Mouse (Mus musculus) MEL (cell line): Measurements from ENCODE around the gene St7. TPM values are rescaled to one million over a fixed set of nuclear protein-coding genes. Genes with fewer than 3 reads are reported as not detected.

Experiments
- DNase-seq: peaks from one replicate; pipeline ENCODE4 v3.0.0; 2011; ENCODE audit warnings: low read depth, low spot score
- H3K27ac ChIP-seq: 2 replicates; pipeline ENCODE4 v1.5.1; 2012; ENCODE audit warnings: low read depth, mild to moderate bottlenecking, control low read depth, low read length, moderate library complexity; ENCODE audit not compliant: control insufficient read depth
- H3K27me3 ChIP-seq, 2 experiments: fragments of 150-350 bp in 1 of 2; sonication (generic) in 1 of 2; 2 replicates each; pipeline ENCODE4 v1.6.1; 2012; ENCODE audit warnings: low read length in 2 of 2, mild to moderate bottlenecking in 2 of 2, improper control_type of control experiment in 1 of 2, moderate library complexity in 1 of 2; ENCODE audit not compliant: insufficient read depth in 2 of 2, control insufficient read depth in 1 of 2
- H3K36me3 ChIP-seq, 2 experiments: 2 replicates each; pipeline ENCODE4 v1.6.1; 2012 to 2014; ENCODE audit warnings: low read length in 2 of 2, improper control_type of control experiment in 1 of 2, inconsistent platforms in 1 of 2, mild to moderate bottlenecking in 1 of 2; ENCODE audit not compliant: insufficient read depth in 2 of 2, control insufficient read depth in 1 of 2
- H3K4me1 ChIP-seq, 2 experiments: fragments of 150-350 bp in 1 of 2; sonication (generic) in 1 of 2; 2 replicates each; pipeline ENCODE4 v1.6.1; 2012; ENCODE audit warnings: low read length in 2 of 2, improper control_type of control experiment in 1 of 2, mild to moderate bottlenecking in 1 of 2; ENCODE audit not compliant: insufficient read depth in 2 of 2, control insufficient read depth in 1 of 2
- H3K4me3 ChIP-seq, 2 experiments: fragments of 150-350 bp in 1 of 2; sonication (generic) in 1 of 2; 2 replicates each; pipeline ENCODE4 v1.5.1; 2012; ENCODE audit warnings: low read depth in 2 of 2, low read length in 2 of 2, mild to moderate bottlenecking in 2 of 2, moderate library complexity in 2 of 2, control low read depth in 1 of 2, improper control_type of control experiment in 1 of 2; ENCODE audit not compliant: control insufficient read depth in 1 of 2, insufficient read depth in 1 of 2
- H3K79me2 ChIP-seq: 2 replicates; pipeline ENCODE4 v1.6.1; 2012; ENCODE audit warnings: mild to moderate bottlenecking, low read length, moderate library complexity; ENCODE audit not compliant: control insufficient read depth, poor library complexity, insufficient read depth
- H3K9ac ChIP-seq: 2 replicates; pipeline ENCODE4 v1.6.1; 2012; ENCODE audit warnings: low read depth, mild to moderate bottlenecking, control low read depth, low read length, moderate library complexity; ENCODE audit not compliant: control insufficient read depth, poor library complexity, severe bottlenecking
- H3K9me3 ChIP-seq: fragments of 150-350 bp; sonication (generic); replicated peaks from 2 replicates; pipeline ENCODE4 v1.6.1; 2012; ENCODE audit warnings: mild to moderate bottlenecking, low read length, improper control_type of control experiment, moderate library complexity; ENCODE audit not compliant: insufficient read depth
- BHLHE40 ChIP-seq: IDR thresholded peaks from 2 replicates; pipeline ENCODE4 v1.6.1; 2012; ENCODE audit warnings: low read depth, mild to moderate bottlenecking, inconsistent platforms, low read length, improper control_type of control experiment, borderline replicate concordance
- CTCF ChIP-seq, 3 experiments: IDR thresholded peaks in 2 of 3; conservative IDR thresholded peaks in 1 of 3; 2 replicates each; pipeline ENCODE4 v1.5.1; 2011 to 2012; ENCODE audit warnings: low read length in 3 of 3, low read depth in 2 of 3, mild to moderate bottlenecking in 2 of 3, improper control_type of control experiment in 1 of 3, inconsistent platforms in 1 of 3, mixed read lengths in 1 of 3, moderate library complexity in 1 of 3; ENCODE audit not compliant: control insufficient read depth in 1 of 3, insufficient read depth in 1 of 3, poor library complexity in 1 of 3, severe bottlenecking in 1 of 3
- E2F4 ChIP-seq: IDR thresholded peaks from 2 replicates; pipeline ENCODE4 v1.6.1; 2011; ENCODE audit warnings: low read depth, low read length, improper control_type of control experiment, borderline replicate concordance
- GABPA ChIP-seq: IDR thresholded peaks from 2 replicates; pipeline ENCODE4 v1.6.1; 2012; ENCODE audit warnings: low read depth, mild to moderate bottlenecking, inconsistent platforms, low read length, improper control_type of control experiment, moderate library complexity
- HCFC1 ChIP-seq: IDR thresholded peaks from 2 replicates; pipeline ENCODE4 v1.6.1; 2012; ENCODE audit warnings: low read depth, mild to moderate bottlenecking, inconsistent platforms, low read length, improper control_type of control experiment, moderate library complexity
- JUND ChIP-seq: IDR thresholded peaks from 2 replicates; pipeline ENCODE4 v1.6.1; 2011; ENCODE audit warnings: low read depth, mild to moderate bottlenecking, improper control_type of control experiment, low read length
- KAT2A ChIP-seq: conservative IDR thresholded peaks from 2 replicates; pipeline ENCODE4 v1.6.1; 2012; ENCODE audit warnings: low read depth, low read length, improper control_type of control experiment, inconsistent platforms
- MAX ChIP-seq: IDR thresholded peaks from 2 replicates; pipeline ENCODE4 v1.6.1; 2011; ENCODE audit warnings: low read length, improper control_type of control experiment
- MAZ ChIP-seq: IDR thresholded peaks from 2 replicates; pipeline ENCODE4 v1.6.1; 2012; ENCODE audit warnings: low read depth, mild to moderate bottlenecking, inconsistent platforms, low read length, improper control_type of control experiment
- MEF2A ChIP-seq: IDR thresholded peaks from 2 replicates; pipeline ENCODE4 v1.6.1; 2014; ENCODE audit warnings: low read depth, mild to moderate bottlenecking, inconsistent platforms, low read length, improper control_type of control experiment; ENCODE audit not compliant: poor library complexity, insufficient replicate concordance, severe bottlenecking; ENCODE audit errors: extremely low read depth
- MYC ChIP-seq: IDR thresholded peaks from 2 replicates; pipeline ENCODE4 v1.6.1; 2011; ENCODE audit warnings: low read depth, mild to moderate bottlenecking, low read length, improper control_type of control experiment, moderate library complexity
- NELFE ChIP-seq: IDR thresholded peaks from 2 replicates; pipeline ENCODE4 v1.6.1; 2011; ENCODE audit warnings: low read depth, low read length, improper control_type of control experiment
- NRF1 ChIP-seq: IDR thresholded peaks from 2 replicates; pipeline ENCODE4 v1.6.1; 2014; ENCODE audit warnings: low read depth, mild to moderate bottlenecking, inconsistent platforms, low read length, improper control_type of control experiment, moderate library complexity; ENCODE audit not compliant: poor library complexity, insufficient read depth, severe bottlenecking
- POLR2AphosphoS2 ChIP-seq: IDR thresholded peaks from 2 replicates; pipeline ENCODE4 v1.6.1; 2011; ENCODE audit warnings: low read length, improper control_type of control experiment
- RCOR1 ChIP-seq: IDR thresholded peaks from 2 replicates; pipeline ENCODE4 v1.6.1; 2012; ENCODE audit warnings: low read depth, mild to moderate bottlenecking, inconsistent platforms, low read length, improper control_type of control experiment
- SIN3A ChIP-seq: IDR thresholded peaks from 2 replicates; pipeline ENCODE4 v1.6.1; 2012; ENCODE audit warnings: low read length, improper control_type of control experiment, inconsistent platforms
- SMC3 ChIP-seq: IDR thresholded peaks from 2 replicates; pipeline ENCODE4 v1.6.1; 2011; ENCODE audit warnings: low read depth, low read length, improper control_type of control experiment
- TAL1 ChIP-seq: IDR thresholded peaks from 2 replicates; pipeline ENCODE4 v1.6.1; 2012; ENCODE audit warnings: mild to moderate bottlenecking, inconsistent platforms, low read length, moderate library complexity, mixed read lengths
- TCF12 ChIP-seq: IDR thresholded peaks from 2 replicates; pipeline ENCODE4 v1.6.1; 2014; ENCODE audit warnings: low read depth, mild to moderate bottlenecking, inconsistent platforms, low read length, improper control_type of control experiment, moderate library complexity
- USF1 ChIP-seq: IDR thresholded peaks from 2 replicates; pipeline ENCODE4 v1.6.1; 2014; ENCODE audit warnings: low read depth, mild to moderate bottlenecking, inconsistent platforms, low read length, improper control_type of control experiment, moderate library complexity
- ZC3H11A ChIP-seq: IDR thresholded peaks from 2 replicates; pipeline ENCODE4 v1.6.1; 2012; ENCODE audit warnings: low read depth, mild to moderate bottlenecking, inconsistent platforms, low read length, improper control_type of control experiment
- polyA plus RNA-seq, 2 experiments: library from polyadenylated mRNA; stranded (reverse) in 1 of 2; unstranded in 1 of 2; fragments of >175 nt in 1 of 2; fragments of >200 nt in 1 of 2; gene quantifications; 2 replicates each; pipeline versions ENCODE4 v1.2.1 to v1.2.4; 2012; ENCODE audit warnings: low replicate concordance in 2 of 2, low read depth in 1 of 2; ENCODE audit not compliant: insufficient read length in 2 of 2, insufficient read depth in 1 of 2, missing spikeins in 1 of 2
- total RNA-seq: library from RNA; depleted of rRNA; stranded (reverse); fragments of 300-350 nt; gene quantifications from 2 replicates; pipeline ENCODE4 v1.2.3, GENCODE M21; 2012

The St7 gene
- total and polyA plus RNA-seq, 3 experiments, result 34.4 to 48.5 TPM; not detected in 1

- TF ChIP-seq MYC, result 0 out of 2 replicates have a peak, but pooled peaks have one; percentile 71
- peak; percentile 97 for TF ChIP-seq TCF12
- no peak for TF ChIP-seq HCFC1
- TF ChIP-seq RCOR1, result peak; percentile 86
- TF ChIP-seq GABPA, result no peak
- TF ChIP-seq BHLHE40, result peak; percentile 68; the same call in 1 of the 2 replicates
- TF ChIP-seq POLR2AphosphoS2, result 0 out of 2 replicates have a peak, but pooled peaks have one; percentile 40
- no peak for TF ChIP-seq NRF1
- peak; percentile 87 for TF ChIP-seq TAL1
- no peak for TF ChIP-seq KAT2A
- no peak for TF ChIP-seq MAZ
- peak; percentile 86; the same call in 1 of the 2 replicates for TF ChIP-seq JUND
- no peak for TF ChIP-seq NELFE
- no peak for TF ChIP-seq ZC3H11A
- TF ChIP-seq E2F4, result no peak
- peak; percentile 89 for TF ChIP-seq SIN3A
- TF ChIP-seq CTCF (IDR thresholded peaks at IDR 0.05 in 2 of 3, conservative IDR thresholded peaks at IDR 0.05 in 1 of 3; ENCODE audit: control insufficient read depth in 1 of 3, insufficient read depth in 1 of 3, low read depth in 2 of 3, low read length in 3 of 3, poor library complexity in 1 of 3, severe bottlenecking in 1 of 3), result no peak
- TF ChIP-seq SMC3, result no peak
- no peak for TF ChIP-seq USF1
Observed at GRCm38 (mm10) chr6:17763963-17764659, 71.4 kb downstream of the St7 start (continued).

DNA sequence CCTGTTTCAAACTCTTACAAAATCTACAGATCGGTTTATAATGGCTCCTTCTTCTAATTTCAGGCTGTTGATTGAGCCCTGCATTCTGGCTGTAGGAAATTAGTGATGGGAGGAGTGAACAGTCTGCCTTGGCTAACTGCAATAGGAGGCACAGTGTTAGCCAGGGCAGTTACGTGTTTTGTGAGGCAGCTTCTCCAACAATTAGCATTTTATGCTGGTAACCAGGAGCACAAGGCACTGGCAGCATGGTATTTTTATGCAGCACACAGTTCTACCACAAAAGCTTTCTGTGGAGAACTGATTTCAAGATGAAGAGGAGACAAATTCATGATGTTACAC, 71.9 kb downstream of the St7 start:
- TF ChIP-seq MEF2A (no peak), CTCF (IDR thresholded peaks at IDR 0.05 in 2 of 3, conservative IDR thresholded peaks at IDR 0.05 in 1 of 3; ENCODE audit: control insufficient read depth in 1 of 3, insufficient read depth in 1 of 3, low read depth in 2 of 3, low read length in 3 of 3, poor library complexity in 1 of 3, severe bottlenecking in 1 of 3) (no peak), MAX (no peak), JUND (no peak)
- Histone ChIP-seq H3K9ac (peak overlapping the region; percentile 30; the same call in 1 of the 2 replicates), H3K4me3 (no peak overlapping the region)

More for the DNA sequence above, 71.9 kb downstream of the St7 start:
- DNase-seq, result no peak
- Histone ChIP-seq H3K36me3 (peaks cover 0 to 67% of the 10 kb centered on the region in 2 experiments; a peak in 3 of 4 replicates), H3K79me2 (peaks cover 33% of the 10 kb centered on the region), H3K27ac (peak overlapping the region; percentile 88), H3K9me3 (no peaks in the 10 kb centered on the region), H3K27me3 (no peaks in the 10 kb centered on the region), H3K4me1 (peaks cover 23 to 58% of the 10 kb centered on the region in 2 experiments)
